Mouse (Mus musculus): Measurements from ENCODE around the gene Crisp2.
"Not testable (repeated sequence)": the region's sequence is repeated elsewhere in the genome, so short reads cannot be mapped to it uniquely, and the experiment has no call there.

- TF ChIP-seq CTCF, POLR2A (IDR thresholded peaks at IDR 0.05; ENCODE audit: insufficient read depth, low read depth, low read length): not testable (repeated sequence)
These were observed 89.7 kb downstream of the Crisp2 start for GRCm38 (mm10) chr17:40717055-40717454.

Data from olfactory bulb, adult 2 months (tissue).